Mouse (Mus musculus) brain, embryonic 18.5 days (tissue): Measurements from ENCODE around the gene Rag1.

Source experiments
- DNase-seq: peaks from one replicate; pipeline ENCODE4 v3.0.0-alpha.2; 2012; ENCODE audit warnings: low read depth, low spot score

Gene Rag1

GRCm38 (mm10) chr2:101638979-101639839, 10.1 kb downstream of the Rag1 start:
- no peak for DNase-seq

GRCm38 (mm10) chr2:101628297-101629236, 20.7 kb downstream of the Rag1 start:
- DNase-seq: peak; percentile 95

DNA sequence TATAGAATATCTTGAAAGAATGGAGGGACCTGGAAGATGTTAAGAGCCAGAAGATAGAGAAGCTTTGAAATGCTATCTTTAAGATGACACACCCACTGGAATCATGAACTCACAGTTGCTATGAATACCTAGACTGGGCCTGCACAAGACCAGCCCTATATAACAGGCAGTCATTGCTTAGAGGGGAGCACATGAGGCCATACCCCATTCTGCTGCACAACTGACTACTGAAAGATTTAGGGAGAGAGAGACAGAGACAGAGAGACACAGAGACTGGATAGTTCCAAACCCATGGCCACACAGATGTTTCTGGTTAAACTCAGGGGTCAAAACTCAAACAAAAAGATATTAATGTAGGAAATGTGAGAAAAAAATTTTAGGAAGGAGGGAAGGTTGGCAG, 22.1 kb downstream of the Rag1 start:
- DNase-seq: no peak

DNA sequence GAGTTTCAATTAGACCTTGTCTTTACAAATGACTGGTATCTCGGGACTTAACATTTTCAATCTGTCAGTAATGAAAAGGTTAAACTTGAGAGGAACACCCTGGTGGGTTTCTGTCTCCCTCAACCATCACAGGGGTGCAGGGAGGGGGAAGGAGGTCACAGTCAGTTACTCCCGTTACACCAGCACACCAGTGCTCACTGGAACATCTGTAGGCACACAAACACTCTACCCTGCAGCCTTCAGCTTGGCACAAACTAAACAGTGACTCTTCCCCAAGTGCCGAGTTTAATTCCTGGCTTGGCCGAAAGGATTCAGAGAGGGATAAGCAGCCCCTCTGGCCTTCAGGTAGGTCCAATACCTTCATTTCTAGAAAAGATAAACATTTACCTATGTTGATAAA, 24.8 kb downstream of the Rag1 start, which contains the start of gene Rag2:
Rag2 (plus strand) TSS at position 193 of the 400 bp plus-strand sequence.
- no peak for DNase-seq

DNA sequence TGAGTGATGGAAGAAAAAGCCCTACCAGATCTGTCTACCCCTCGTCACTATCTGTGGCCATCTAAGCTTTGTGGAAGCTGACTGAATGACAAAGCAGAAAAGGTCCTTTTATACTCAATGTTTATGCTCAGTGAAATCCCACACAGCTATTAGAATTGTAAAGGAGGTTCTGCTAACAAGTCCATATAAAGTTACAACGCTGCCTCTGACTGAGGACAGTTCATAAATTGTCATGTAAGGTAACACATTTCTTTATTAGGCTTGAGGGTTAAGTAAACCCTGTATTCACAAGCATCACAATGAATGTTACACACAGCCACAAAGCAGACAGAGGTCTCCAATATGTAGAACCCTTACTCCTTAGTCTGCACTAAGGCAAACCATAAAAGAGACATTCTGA, 25.3 kb downstream of the Rag1 start:
- no peak for DNase-seq

DNA sequence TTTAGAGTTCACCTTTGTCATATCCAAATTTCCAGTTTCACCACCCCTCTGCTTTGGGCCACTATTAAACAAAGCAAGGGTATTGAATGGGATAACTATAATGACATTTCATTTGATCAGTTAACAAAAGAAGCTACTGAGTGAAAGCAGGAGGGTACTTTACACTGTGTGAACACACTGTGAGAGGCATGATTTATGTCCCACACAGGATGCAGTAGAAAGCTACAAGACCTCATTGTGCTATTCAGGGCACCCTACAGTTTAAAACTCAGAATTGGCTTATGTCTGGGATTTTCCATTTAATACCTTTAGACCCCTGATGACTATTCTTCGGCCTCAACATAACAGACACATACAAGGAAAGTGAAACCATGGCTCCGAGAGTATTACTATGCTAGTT, 26.3 kb downstream of the Rag1 start:
- no peak for DNase-seq

DNA sequence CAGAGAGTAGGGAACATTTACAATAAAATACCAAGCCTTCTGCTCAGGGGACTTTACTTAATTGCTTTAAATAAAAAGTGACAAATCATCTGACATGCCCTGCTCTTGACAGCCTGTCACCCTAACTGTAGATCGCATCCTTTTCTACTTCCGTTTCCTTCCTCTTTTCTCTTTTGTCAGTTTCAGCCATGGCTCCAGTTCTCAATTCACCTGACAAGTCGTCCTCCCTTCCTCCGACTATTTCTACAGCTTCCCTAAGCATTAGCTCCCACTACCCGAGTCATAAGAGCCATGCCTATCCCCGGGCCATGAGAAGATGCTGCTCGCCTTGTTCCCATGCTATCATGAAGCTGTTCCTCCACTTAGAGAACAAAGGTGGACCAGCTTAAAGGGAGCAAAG, 27.7 kb downstream of the Rag1 start:
- DNase-seq: no peak

DNA sequence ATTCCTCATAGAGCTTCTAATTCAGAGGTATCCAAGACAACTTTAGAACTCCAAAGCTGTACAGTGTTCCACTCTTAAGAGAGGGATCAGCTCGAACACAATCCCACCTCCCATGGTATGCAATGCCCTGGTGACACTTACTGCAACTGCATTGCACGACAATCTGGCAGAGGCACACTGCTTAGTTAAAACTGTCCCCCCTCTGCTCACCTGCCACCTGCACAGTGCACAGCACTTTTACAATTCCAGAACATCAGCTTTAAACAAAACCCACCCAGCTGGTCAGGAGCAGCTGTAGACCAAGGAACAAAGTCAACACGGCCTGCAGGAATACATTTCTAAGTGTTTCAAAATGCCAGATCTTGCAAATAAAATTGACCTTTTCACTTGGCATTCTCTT, 28.4 kb downstream of the Rag1 start:
- DNase-seq: no peak

DNA sequence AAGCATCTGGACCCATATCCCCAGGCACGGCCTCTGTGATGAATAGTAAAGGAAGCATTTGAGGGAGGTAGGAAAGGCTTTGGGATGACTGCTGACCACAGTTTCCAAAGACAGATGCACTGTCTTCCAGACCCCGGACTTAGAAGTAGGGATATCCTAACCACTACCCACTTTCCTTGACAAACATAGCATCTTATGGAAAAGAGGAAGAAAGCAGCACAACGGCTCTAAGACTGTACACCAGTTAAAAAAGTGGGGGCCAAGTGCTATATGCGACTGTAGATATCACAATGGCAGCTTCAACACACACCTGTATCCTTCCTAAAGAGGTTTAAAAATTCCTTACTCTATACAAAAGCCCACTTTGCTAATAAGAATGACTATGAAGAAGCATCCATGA, 30.9 kb downstream of the Rag1 start:
- no peak for DNase-seq

- DNase-seq: no peak
Measured at GRCm38 (mm10) chr2:101615464-101616305, 33.6 kb downstream of the Rag1 start.

- DNase-seq: no peak
Measured at GRCm38 (mm10) chr2:101610861-101611260, 38.4 kb downstream of the Rag1 start.

- DNase-seq: no peak
Measured at GRCm38 (mm10) chr2:101608232-101608894, 40.9 kb downstream of the Rag1 start.

DNA sequence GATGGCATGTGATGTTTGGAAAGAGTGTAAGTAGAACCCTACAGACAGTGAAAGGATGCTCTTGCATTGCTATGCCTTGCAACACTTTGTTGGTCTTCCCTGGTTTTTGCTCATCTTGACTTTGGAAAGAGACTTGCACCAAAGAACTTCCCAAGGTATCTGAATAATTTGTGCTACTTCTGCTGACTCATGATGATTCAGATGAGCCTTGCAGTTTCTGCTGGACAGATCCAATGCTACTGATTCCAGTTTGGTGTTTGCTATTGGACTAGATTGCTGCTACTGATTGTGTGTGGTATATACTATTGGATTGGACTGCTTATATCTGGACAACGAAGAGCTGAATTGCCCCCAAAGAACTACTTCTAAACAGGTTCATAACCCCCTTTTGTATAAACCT, 46.2 kb downstream of the Rag1 start:
- no peak for DNase-seq

- DNase-seq: no peak
Measured at GRCm38 (mm10) chr2:101600703-101601102, 48.6 kb downstream of the Rag1 start.

DNA sequence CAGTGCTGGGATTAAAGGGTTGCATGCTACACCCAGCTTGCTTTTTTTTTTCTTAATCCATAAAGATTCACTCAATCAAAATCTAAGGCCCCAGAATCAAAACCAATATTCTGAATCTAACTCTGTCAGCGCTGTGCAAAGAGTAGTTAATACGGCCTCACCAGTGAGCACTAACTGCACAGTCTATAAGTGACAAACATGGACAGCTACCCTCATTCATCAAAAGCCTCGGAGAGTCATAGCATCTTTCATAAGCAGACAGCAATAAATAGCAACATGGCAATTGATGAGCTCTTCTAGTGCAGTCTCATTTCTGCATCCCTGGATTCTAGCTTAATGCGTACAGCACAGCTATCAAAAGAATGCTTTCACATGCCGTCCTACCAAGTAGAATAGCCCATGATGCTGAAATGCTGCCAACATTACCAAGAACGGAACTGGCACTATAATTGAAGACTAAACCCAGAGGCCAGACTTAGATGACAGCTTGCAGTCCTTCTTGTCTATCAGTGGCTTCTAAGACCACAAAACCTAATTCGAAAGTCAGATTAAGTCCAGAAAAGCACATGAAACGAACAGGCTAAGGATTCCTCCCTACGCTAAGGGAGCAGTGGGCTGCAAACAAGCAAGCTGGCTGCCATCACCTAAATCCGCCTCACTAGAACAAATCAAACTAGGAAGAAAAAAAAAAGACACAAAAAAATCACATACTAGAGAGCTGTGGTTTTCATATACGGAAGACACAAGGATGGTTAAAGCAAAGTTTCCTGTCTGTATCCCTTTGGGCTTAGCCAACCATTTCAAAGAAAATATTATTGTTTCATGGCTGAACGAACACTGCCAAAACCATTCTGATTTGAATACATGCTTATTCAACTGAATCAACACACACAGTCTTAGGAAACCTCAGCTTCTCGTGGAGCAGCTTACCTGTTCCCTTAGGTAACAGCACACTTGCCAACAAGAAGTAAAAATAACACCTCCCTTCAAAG, 50.8 kb downstream of the Rag1 start:
- DNase-seq: no peak

DNA sequence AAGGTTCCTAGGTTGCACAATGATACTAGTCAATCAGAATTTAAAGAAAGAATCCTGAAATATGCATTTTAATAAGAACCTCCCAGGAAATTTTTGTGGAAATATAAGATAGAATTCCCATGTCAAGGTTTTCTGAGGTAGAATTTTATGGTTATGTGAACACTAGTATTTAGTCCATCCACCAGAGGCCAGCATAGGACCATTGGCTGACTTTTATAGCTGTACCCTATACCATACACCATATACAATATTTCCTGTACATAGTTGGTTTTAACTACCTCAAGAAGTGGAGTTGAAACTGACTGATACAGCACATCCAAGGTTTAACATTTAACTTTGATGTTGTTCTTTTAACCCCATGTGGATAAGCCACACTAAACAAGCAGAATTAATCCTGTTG, 52.1 kb downstream of the Rag1 start:
- DNase-seq: no peak

DNA sequence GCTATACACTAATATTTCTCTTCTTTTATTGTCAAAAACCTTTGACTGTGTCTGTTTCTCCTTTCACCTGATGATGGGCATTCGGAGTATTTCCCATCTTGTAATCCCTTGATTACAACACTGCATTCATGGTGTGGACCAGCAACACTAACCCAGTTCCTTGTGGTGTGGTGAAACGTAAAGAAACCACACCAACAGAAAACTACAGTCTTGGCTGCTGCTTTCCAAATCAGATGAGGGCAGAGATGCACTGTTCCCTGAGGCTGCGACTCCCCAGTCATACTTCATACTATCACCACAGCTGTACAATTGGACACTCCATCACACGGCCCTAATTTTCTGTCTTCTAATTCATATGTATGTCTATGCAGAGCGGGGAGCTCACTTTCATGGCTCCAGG, 54.6 kb downstream of the Rag1 start:
- DNase-seq: no peak

DNA sequence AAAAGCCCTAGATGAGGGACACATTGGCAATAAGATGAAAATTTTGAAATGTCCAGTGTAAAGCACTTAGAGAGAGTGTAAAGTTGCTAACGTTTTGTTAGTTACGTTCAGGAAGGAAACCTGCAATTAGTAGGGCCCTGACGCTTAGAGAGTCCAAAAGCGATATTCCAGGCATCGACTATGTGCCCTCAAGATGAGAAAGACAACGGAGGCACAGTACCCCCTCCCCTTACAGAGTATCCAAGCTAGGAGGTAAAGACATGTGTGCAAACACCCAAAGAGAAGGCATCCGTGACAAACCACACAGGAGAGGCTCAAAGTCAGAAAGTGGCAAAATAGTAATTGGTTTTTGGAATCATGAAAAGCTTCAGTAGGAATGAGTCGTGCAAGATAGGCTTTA, 56.4 kb downstream of the Rag1 start:
- no peak for DNase-seq

DNA sequence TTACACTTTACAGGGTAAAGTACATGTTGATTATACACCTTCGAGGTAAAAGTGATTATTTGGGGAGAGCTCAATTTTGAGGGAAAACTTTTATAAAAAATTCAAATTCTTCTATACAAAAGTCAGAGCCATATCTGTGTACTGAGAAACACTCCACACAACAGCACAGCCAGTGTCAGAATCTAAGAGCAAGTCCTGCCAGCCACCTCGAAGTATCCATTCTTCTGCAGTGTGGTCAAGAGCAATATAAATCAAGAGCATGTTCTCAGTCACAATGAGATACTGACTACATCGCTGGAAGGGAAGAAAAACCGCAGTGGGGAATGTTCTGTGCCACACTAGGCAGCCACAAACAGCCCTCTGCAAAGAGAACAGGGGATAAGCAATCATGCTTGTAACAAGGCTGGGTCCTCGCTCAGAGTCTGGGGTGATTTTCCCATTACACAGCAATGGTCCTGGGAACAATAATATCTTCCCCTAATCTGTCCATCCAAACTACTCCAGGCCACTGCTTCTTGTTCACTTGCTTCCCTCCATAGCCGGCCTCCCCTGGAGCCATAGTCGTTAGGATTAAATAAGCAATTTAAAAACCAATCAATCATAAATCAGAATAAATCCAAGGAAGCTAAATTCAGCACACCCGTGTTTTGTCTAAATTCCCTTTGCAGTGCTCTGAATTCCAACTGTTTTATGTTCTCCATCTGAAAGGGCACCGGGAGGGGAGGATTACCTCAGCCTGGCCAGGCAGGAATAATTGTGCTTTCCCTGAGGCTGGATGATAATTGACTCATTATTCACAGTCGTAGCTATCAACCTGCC, 57.1 kb downstream of the Rag1 start:
- DNase-seq: no peak
